Comparison of ENCODE assay signal across 22 mouse cellular contexts in genomic region chr5:107013393-107013792, GRCm38 (mm10). TPM values are rescaled to one million over a fixed set of nuclear protein-coding genes. Genes with fewer than 3 reads are reported as not detected.
DNase-seq lines count a peak whose midpoint lies in the region; ATAC-seq lines count a peak whose summit lies in the region.
"Had no signal": no experiment of that assay in that cellular context is flagged by ENCODE, and none has a peak within 500 bp of the region (broad histone marks: within the 10 kb centered on the region; RNA-seq: fewer than 3 reads in every experiment).

No protein-coding gene starts in this region.

- no peak overlapping the region for H3K4me2 ChIP-seq in forebrain, embryonic 15.5 days (replicated peaks)
- H3K4me2 ChIP-seq: hindbrain, embryonic 13.5 days; intestine, embryonic 15.5 days; liver, embryonic 13.5 days; midbrain, embryonic 13.5 days had no signal

- WGBS in heart, embryonic 10.5 days, result 61% methylated on average over 2 of the region's 2 CpGs
- WGBS in forebrain, embryonic 15.5 days, result 62% methylated on average over 2 of the region's 2 CpGs

- no peaks in the 10 kb centered on the region for H3K36me3 ChIP-seq in heart, embryonic 10.5 days
- H3K36me3 ChIP-seq in forebrain, embryonic 15.5 days, result no peaks in the 10 kb centered on the region
- H3K36me3 ChIP-seq: hindbrain, embryonic 13.5 days; intestine, embryonic 15.5 days; liver, embryonic 13.5 days; midbrain, embryonic 13.5 days had no signal

- DNase-seq in heart, embryonic 10.5 days (ENCODE audit: low spot score), result peak; percentile 63
- DNase-seq in heart, adult 9 months (ENCODE audit: low spot score in 2 of 2), result no peak
- peak; percentile 25 for DNase-seq in testis, postnatal 10 days (ENCODE audit: low spot score)
- no peak for DNase-seq in testis, postnatal 14 days (ENCODE audit: low spot score)
- no peak for DNase-seq in kidney, postnatal 10 days
- no peak for DNase-seq in embryo, embryonic 10.5 days (ENCODE audit: low spot score)
- DNase-seq: adrenal gland, postnatal 10 days; cerebellum, adult 9-11 months; heart, postnatal 14 days; kidney, adult 9 months; kidney, postnatal 36 days; liver, embryonic 13.5 days; thymus, postnatal 4 days had no signal

- H3K27me3 ChIP-seq in heart, embryonic 10.5 days (ENCODE audit: insufficient read depth, poor library complexity, severe bottlenecking), result no peaks in the 10 kb centered on the region
- H3K27me3 ChIP-seq in forebrain, embryonic 15.5 days, result peaks cover 7% of the 10 kb centered on the region; the same call in 1 of the 2 replicates
- H3K27me3 ChIP-seq: intestine, embryonic 15.5 days; liver, embryonic 13.5 days; midbrain, embryonic 13.5 days; Patski had no signal

- H3K4me3 ChIP-seq in heart, embryonic 10.5 days, result no peak overlapping the region
- no peak overlapping the region for H3K4me3 ChIP-seq in forebrain, embryonic 15.5 days
- H3K4me3 ChIP-seq: heart, adult 2 months; hindbrain, embryonic 13.5 days; intestine, embryonic 15.5 days; left cerebral cortex, adult 2 months; liver, embryonic 13.5 days; midbrain, embryonic 13.5 days had no signal

- ATAC-seq in inflammation-experienced regulatory T-cells, adult 6 months, result peak; percentile 70
- no peak for ATAC-seq in forebrain, embryonic 15.5 days (replicated peaks)
- ATAC-seq: intestine, embryonic 15.5 days; lung, postnatal 0 days; midbrain, embryonic 13.5 days; Patski had no signal

- H3K4me1 ChIP-seq in heart, embryonic 10.5 days, result peaks cover 51% of the 10 kb centered on the region
- no peaks in the 10 kb centered on the region for H3K4me1 ChIP-seq in forebrain, embryonic 15.5 days

- H3K27ac ChIP-seq in heart, embryonic 10.5 days, result peak overlapping the region; percentile 76
- no peak overlapping the region for H3K27ac ChIP-seq in forebrain, embryonic 15.5 days (replicated peaks)
- H3K27ac ChIP-seq: heart, adult 2 months; hindbrain, embryonic 13.5 days; intestine, embryonic 15.5 days; left cerebral cortex, adult 2 months; liver, embryonic 13.5 days; midbrain, embryonic 13.5 days had no signal

- no peak overlapping the region for H3K9ac ChIP-seq in forebrain, embryonic 15.5 days (replicated peaks)
- H3K9ac ChIP-seq: hindbrain, embryonic 13.5 days; intestine, embryonic 15.5 days; liver, embryonic 13.5 days; midbrain, embryonic 13.5 days had no signal

- H3K9me3 ChIP-seq in heart, embryonic 10.5 days, result no peaks in the 10 kb centered on the region
- H3K9me3 ChIP-seq in forebrain, embryonic 15.5 days, result no peaks in the 10 kb centered on the region
- H3K9me3 ChIP-seq: hindbrain, embryonic 13.5 days; intestine, embryonic 15.5 days; liver, embryonic 13.5 days; midbrain, embryonic 13.5 days had no signal

RNA-seq across cellular contexts. Expression of gene Cdc7, which starts 49.3 kb away (rescaled TPM):
- polyA plus RNA-seq in heart, embryonic 10.5 days (2016; fragmentation: Nextera tagmentation; extraction: Ambion mirVana), result 40.8 and 46.6 TPM in 2 replicates
- polyA plus RNA-seq in inflammation-experienced regulatory T-cells, adult 6 months (2017; shearing (Covaris generic)), result 10 to 100 TPM; 18.7 to 25.1 (median 22.2) TPM
- polyA plus RNA-seq in forebrain, embryonic 15.5 days (2015; fragmentation: Nextera tagmentation; extraction: Ambion mirVana), result 41.9 and 45.8 TPM in 2 replicates

Comparison
In these comparisons a context has a peak if more than half of its experiments do, and no peak if none do; other contexts are left out.
1. DNase-seq: peak in heart, embryonic 10.5 days (single experiment) and testis, postnatal 10 days (single experiment); none in heart, adult 9 months (0 of 2), testis, postnatal 14 days (single experiment), kidney, postnatal 10 days (single experiment) and embryo, embryonic 10.5 days (single experiment).